Mouse (Mus musculus) cerebellum, postnatal 25 days (tissue): ENCODE measurements at regions not wholly inside any gene's neighbourhood (a gene's known extent, or its start where the extent isn't known, plus 50 kb on each side); places are given as distances from the start of the nearest gene placed in this dataset.

Experiments used
- DNase-seq, 2 experiments: peaks; one replicate each; pipeline ENCODE4 v3.0.0; 2021; ENCODE audit warnings: mixed read lengths in 2 of 2

GRCm38 (mm10) chr2:74168776-74169570, 257.8 kb upstream of the Atp5g3 start:
- no peak for DNase-seq

- no peak for DNase-seq
Measured at GRCm38 (mm10) chr2:74168307-74168706, 257.2 kb upstream of the Atp5g3 start.

- no peak for DNase-seq
Measured at GRCm38 (mm10) chr2:74154062-74154461, 242.9 kb upstream of the Atp5g3 start.

GRCm38 (mm10) chr2:74153247-74153850, 242.2 kb upstream of the Atp5g3 start:
- no peak for DNase-seq

GRCm38 (mm10) chr2:74152534-74153246, 241.6 kb upstream of the Atp5g3 start:
- DNase-seq = no peak

- no peak for DNase-seq
Measured at GRCm38 (mm10) chr2:74147193-74147592, 236.1 kb upstream of the Atp5g3 start.

- peak; percentile 20 to 56 for DNase-seq
Measured at GRCm38 (mm10) chr2:74136624-74137003, 225.5 kb upstream of the Atp5g3 start.

- peak; percentile 14 to 18 for DNase-seq
Measured at GRCm38 (mm10) chr2:74135963-74136623, 225.0 kb upstream of the Atp5g3 start.

GRCm38 (mm10) chr2:74130141-74130588, 219.0 kb upstream of the Atp5g3 start:
- no peak for DNase-seq

GRCm38 (mm10) chr2:74128782-74129538, 217.8 kb upstream of the Atp5g3 start:
- DNase-seq = peak; percentile 13 to 17

- DNase-seq = no peak
Measured at GRCm38 (mm10) chr2:74127136-74127535, 216.0 kb upstream of the Atp5g3 start.

- no peak for DNase-seq
Measured at GRCm38 (mm10) chr2:74124252-74124651, 213.1 kb upstream of the Atp5g3 start.

- DNase-seq = no peak
Measured at GRCm38 (mm10) chr2:74123360-74124074, 212.4 kb upstream of the Atp5g3 start.

GRCm38 (mm10) chr2:74122937-74123336, 211.8 kb upstream of the Atp5g3 start:
- no peak for DNase-seq

GRCm38 (mm10) chr2:74120051-74120450, 208.9 kb upstream of the Atp5g3 start:
- no peak for DNase-seq

GRCm38 (mm10) chr2:74119167-74119937, 208.2 kb upstream of the Atp5g3 start:
- DNase-seq = no peak

GRCm38 (mm10) chr2:74106472-74106871, 195.3 kb upstream of the Atp5g3 start:
- DNase-seq = no peak

GRCm38 (mm10) chr2:74099671-74100372, 188.7 kb upstream of the Atp5g3 start:
- DNase-seq = peak; percentile 58 to 76

GRCm38 (mm10) chr2:74096809-74097208, 185.7 kb upstream of the Atp5g3 start:
- no peak for DNase-seq

- DNase-seq = no peak
Measured at GRCm38 (mm10) chr2:74093494-74093893, 182.4 kb upstream of the Atp5g3 start.
